Mouse (Mus musculus): Measurements from ENCODE around the gene Fah. TPM values are rescaled to one million over a fixed set of nuclear protein-coding genes. Genes with fewer than 3 reads are reported as not detected.

Gene Fah
- polyA plus RNA-seq, 1 experiment, result 125 TPM

DNA sequence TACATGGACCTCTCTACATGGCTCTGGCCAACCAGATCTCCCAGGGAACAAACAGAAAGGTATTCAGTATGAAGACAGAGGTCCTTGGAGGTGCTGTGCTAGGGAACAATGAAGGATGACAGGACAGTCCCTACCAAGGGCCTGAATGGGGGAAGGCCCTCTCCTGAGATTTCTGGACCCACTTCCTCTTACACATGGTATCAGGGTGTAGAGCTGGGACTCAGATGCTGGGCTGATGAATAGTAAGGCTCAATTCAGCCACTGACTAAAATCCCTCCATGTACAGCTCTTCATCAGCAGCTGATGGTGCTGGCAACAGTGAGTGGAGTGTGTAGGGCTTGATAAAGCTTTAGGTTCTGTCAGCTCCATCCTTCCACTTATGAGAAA, 11.6 kb downstream of the Fah start:
- DNase-seq (ENCODE audit: low read depth), result no peak

DNA sequence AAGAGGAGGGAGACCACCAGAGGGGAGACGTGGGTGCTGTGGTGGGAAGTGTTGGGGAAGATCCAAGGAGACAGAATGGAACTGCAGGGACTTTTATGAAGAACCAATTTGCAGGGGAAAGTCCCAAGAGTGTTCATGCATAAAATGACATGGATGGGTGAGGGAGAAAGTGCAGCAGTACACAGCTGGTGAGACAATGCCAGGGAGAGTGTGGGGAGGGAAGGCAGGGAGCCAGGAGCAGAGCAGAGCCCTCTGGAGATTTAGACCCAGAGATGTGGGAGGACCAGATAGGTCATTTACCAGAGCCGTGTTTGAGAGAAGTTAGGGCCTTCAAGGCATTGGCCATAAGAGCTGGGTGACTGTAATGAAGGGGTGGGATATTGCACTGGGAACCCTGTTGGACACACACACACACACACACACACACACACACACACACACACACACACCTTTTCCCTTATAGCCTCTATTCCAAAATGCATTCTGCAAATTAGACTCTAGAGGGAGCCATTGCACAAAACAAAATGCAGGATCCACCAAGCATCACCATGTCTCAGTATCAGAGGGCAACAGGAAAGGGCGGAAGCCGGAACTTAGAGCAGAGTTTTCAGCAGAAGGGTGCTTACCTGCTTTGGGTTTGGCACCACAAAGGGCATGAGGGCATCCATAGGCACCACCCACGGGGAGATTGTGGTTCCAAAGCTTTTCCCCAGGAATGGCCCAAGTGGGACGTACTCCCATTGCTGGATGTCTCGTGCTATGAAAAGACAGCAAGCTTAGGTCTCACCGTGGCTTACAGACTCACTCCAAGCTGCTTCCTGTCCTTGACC, 12.2 kb downstream of the Fah start:
- no peak for DNase-seq (ENCODE audit: low read depth)

DNA sequence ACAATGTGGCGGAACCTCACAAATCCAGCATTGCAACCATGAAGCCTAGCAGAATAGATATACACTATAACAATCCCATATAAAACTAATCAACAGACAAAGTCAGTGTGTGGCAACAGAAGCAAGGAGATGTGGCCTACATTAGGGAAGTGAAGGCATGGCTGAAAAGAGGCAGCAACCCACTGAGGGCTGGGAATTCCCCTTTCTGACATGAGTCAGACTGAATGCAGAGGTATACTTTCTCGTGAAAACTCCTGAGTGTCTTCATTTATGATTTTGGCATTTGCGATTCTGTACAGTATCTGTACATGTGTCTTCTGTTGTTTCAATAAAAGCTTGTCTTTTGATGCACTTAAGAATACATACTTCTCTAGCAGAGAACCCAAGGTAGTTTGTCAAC, 15.2 kb downstream of the Fah start:
- no peak for DNase-seq (ENCODE audit: low read depth)

DNA sequence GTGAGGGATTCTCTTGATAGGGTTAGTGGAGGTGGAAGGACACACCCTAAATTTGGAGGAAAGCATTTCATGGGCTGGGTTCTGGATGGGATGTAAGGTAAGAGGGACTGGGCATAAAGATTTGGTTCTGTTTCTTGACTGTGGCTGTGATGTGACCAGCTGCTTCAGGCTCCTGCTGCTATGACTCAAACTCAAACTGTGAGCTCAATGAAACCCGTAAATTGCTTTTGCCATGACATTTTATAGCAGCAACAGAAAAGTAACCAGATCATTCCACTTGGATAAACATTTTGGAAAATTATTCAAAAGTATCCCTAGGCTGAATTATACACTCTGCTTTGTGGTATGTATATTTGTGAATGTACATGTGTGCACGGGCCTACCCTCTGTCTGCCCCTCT, 15.9 kb downstream of the Fah start:
- DNase-seq (ENCODE audit: low read depth), result no peak

DNA sequence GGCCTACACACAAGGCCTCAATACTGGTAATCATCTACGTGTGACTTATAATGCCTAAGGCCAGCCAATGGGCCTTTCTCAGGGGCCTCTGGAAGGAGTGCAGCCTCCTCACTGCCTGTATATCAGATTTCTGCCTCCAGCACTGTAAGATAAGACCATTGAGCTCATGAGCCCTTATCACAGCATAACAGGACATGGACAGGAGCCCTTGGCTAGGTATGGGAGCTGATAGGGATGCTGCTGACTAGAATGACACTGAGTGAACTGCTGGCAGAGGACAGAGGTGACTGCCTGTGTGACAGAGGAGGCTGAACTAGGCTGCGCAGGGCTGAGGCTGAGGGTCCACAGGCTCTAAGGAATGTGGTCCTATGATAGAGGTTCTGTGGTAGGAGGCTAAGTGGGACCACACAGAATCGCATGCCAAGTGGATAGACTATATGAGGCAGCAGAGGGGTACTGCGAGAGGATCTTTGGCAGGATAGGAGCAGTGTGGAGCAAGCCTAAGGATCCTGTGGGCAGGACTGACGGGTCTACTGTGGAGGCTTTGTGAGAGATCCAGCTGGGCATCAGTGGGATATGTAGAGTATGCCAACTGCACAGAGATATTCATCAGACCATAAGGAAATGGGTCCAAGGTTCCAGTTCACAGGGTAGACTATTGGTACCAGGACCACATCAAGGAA, 19.3 kb downstream of the Fah start:
- no peak for DNase-seq (ENCODE audit: low read depth)

DNA sequence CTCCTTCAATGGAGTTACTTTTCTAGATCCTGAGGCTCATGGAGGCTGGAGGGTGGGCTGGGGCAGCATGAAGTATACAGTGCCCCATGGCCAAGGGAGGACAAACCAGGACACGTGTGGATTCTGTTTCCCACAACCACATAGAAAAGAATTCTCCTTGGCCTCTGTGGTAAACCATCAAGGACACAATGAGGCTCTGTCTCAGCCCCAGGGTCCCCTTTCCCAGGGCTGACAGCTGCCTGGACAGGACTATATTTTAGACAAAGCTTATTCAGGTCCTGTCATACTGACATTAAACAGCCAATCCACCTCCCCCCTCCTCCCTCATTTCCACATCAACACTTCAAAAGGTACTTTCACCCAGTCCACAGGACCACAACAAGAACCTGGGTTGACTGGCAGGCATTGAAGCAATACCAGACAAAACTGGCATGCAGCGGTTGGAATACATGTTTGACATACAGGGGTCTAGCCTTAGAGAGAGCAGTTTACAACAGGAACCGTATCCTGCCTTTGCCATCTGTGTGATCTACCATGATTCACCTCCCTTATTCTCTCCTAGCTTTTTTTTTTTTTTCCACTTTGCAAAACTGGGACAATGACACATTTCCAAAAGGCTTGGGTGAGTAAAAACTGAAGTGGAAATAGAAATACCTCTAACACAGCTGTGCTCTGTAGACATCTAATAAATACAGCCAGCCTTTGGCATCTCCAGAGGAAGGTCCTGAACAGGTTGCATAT, 20.0 kb downstream of the Fah start:
- no peak for DNase-seq (ENCODE audit: low read depth)

DNA sequence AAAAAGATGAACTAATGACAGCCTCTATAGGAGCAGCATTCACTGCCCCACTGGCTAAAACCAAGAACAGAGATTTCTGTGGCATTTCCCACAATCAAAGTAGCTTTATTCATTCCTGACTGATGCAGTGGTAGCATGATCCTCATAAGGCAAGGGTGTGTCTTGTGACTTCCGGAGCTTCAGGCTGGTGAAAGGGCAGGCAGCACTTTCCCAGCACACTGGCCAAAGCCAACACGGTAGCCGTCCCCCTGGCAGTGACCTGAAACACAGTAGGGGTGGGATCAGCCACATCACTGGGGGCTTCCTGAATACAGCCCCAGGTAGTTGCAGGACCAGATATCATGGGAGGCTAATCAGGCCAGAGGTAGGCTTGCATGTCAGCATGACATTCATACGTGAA, 21.4 kb downstream of the Fah start:
- no peak for DNase-seq (ENCODE audit: low read depth)

DNA sequence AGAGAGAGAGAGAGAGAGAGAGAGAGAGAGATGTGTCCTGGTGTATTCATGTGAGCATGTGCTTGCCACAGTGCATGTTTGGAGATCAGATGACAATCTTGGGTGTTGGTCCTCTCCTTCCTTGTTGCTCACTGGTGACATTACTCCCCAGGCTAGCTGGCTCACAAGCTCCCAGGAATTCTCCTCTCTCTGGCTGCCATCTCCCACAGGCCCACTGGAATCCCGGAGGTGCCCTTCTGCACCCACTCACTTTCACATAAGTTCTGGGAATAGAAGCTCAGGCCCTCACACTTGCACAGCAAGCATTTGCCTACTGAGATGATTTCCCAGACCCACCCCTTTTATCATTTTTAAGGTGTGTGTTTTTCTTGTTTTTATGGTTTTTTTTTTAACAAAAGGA, 26.8 kb downstream of the Fah start:
- DNase-seq (ENCODE audit: low read depth), result no peak

DNA sequence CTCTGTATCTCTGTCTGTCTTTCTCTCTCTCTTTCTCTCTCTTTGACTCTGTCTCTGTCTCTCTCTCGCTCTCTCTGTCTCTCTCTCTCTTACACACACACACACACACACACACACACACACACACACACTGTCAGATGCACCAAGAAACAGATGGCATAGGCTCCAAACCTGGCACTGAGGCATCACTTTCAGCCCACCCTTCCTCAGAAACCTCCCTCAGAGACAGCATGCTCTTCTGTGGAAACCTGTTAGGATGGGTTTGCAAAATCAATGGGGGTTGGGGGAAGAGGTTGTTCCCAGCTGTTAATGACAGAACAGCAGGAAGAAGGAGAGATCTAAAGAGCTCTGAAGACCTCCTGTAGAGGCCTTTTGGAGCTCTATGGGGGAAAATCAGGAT, 27.7 kb downstream of the Fah start:
- DNase-seq (ENCODE audit: low read depth), result no peak

DNA sequence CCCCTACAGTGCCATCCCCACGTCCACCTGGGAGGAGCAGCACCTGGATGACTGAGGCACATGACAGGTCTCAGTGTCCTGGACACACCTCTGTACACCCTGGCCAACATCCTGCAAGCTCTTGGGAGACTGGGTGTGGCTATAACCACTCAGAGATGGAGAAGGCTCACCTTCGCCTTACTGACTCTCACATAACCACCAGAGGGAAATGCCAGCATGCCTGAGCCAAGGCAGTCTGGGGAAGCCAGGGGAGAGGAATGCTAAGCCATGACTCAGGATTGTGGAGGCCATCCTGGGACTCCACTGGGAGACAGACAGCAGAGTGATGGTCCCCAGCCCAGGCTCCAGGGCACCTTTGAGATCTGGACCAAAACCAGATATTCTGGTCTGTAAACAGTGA, 29.5 kb downstream of the Fah start:
- DNase-seq (ENCODE audit: low read depth), result no peak

DNA sequence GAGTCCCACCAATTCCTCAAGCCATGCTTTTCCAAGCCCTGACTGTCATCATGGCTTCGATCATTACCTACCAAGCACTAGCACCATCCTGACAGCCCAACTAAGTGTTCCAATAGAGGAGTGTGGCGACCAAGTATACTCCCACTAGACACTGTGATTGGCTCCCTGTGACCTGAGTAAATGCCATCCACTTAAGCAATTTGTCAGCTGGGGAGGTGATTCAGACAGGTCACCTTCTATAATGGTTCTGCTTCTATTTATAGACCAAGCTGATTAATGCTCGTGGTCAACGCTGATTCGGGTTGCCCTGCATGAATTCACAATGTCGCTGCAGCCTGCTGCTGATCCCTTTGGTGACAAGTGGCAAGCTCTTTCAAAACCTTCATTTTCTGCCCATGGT, 40.3 kb downstream of the Fah start:
- no peak for DNase-seq (ENCODE audit: low read depth)

DNA sequence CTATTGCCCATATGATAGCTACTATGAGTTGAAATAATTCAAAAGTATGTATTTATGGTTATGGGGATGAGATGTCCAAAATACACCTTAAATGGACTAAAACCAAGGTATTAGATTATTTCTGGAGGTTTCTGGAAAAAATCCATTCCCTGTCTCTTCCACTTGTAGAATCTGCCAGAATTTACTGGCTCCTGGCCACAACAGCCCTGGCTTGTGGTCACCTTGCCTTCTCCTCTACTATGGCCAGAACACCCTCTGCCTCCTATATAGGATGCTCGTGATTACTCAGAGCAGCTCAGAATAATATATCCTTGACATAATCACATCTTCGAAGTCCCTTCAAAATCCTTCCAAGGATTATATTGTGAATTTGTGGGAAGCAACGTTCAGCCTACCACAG, 42.3 kb downstream of the Fah start:
- no peak for DNase-seq (ENCODE audit: low read depth)

DNA sequence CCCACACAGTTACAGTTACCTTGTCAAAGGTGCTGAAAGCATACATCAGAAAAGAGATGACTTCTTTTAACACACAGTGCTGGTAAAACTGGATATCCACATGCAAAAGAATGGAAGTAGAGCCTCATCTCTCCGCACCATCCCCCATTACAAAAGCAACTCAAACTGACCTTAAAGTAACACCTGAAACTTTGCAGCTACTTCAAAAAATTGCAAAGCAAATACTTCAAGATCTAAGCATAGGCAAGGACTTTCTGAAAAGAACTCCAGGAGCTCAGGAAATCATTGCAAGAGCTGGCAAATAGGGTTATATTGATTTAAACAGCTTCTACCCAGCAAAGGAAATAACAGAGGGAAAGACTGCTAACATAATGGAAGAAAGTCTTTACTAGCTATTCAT, 46.0 kb downstream of the Fah start:
- no peak for DNase-seq (ENCODE audit: low read depth)

DNA sequence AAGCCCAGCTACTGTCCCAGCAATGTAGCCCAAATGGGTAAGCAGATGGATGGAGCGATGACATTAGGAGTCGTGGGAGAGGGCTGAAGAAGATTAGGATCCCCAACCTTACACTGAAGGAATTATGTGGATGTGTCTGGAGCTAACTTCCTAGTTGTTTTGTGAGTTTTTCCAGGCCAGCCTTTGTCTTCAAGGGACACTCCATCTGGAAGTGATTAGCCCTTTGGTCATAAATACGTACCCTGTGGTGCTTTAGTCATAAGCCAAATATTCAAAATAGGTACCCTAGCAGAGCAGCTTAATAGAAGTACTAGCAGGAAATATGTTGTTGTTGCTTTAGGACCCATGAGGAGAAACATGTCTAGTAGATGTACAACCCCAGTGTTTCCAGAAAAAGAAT, 49.2 kb downstream of the Fah start:
- no peak for DNase-seq (ENCODE audit: low read depth)

DNA sequence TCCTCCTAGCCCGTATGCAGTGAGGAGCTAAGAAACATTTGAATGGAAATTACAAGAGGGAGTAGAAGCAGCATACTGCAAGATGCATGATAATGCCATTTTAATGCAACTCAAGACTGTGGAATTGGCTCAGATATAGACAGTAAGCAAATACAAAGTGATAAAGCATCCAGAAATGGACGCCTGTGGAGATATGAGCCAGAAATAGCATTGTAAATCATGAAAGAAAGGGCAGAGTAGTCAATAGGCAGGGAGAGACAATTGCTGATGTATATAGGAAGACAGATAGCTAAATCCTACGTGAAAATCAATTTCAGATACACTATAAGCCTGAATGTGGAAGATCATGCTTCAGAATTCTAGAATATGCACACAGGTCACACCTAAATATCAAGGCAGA, 51.2 kb downstream of the Fah start:
- no peak for DNase-seq (ENCODE audit: low read depth)

DNA sequence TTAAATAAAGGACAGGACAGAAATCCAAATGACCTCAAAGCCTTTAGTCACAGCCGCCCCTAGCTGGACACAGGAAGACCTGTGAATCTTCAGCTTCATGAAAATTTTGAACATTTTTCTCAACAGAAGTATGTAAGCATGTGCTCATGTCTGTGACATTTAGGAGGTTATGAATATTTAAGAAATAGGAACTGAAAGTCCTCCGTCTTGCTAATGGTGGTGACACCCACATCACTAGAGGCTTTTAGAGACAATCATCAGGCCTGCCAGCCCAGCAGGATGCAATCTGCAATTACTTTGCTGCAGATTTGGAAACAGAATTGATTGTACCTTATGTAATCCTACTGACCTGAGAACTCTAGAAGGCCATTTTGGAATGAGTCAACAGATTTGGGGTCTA, 55.0 kb downstream of the Fah start:
- no peak for DNase-seq (ENCODE audit: low read depth)

DNA sequence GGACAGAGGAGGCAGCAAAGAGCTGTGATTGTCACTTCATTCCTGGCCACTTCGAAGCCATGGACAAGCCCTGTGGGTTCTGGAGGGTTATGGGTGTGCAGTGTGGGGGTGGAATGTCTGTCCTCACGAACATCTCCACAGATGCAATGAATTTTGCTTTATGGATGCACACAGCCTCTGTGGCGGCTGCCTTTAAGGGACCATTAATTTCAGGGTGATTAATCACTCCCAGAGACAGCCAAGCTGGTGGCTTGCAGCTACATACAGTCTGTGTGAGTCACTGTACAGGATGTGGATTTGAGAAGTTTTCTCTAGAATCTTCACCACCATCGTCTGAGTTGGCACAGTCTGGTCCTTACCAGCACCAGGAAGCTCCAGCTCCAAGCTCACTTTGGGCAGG, 59.9 kb downstream of the Fah start:
- no peak for DNase-seq (ENCODE audit: low read depth)

DNA sequence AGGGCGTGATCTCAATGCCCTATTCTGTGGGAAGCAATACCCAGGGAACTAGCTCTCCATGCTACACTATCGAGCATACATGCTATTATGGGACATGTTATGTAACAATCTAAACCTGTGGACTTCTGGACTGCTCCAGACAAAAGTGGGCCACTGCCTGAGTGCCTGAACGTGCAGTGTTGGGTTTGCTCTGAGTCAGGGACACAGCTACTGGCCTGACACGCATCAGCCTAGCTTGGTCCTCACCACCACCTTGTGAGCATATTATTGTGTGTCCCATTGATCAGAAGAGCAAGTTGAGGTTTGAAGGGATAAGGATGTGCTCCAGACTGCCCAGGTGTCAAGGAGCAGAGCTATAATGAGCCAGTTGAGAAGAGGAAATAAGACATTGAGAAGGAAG, 61.6 kb downstream of the Fah start:
- no peak for DNase-seq (ENCODE audit: low read depth)

Other genes starting within 250 kb of the Fah start
- 29.1 and 35.1 TPM in 2 replicates for gene Arnt2, start 196.5 kb downstream of the Fah start, polyA plus RNA-seq (2012; rRNA removed)
- gene Gm2115, start 77.8 kb downstream of the Fah start, polyA plus RNA-seq (2012; rRNA removed), result 0.26 and 0.94 TPM in 2 replicates
- gene Zfand6, start 83.2 kb upstream of the Fah start, polyA plus RNA-seq (2012; rRNA removed), result 98.0 and 128 TPM in 2 replicates
- not detected in 2 replicates for gene Olfr291, start 246.8 kb upstream of the Fah start, polyA plus RNA-seq (2012; rRNA removed)